Mouse (Mus musculus) cerebellum, adult 2 months (tissue): Measurements from ENCODE around the gene Tex50. TPM values are rescaled to one million over a fixed set of nuclear protein-coding genes. Genes with fewer than 3 reads are reported as not detected.

Experiments
- DNase-seq, 2 experiments: peaks; one replicate each; pipeline ENCODE4 v3.0.0; 2021
- H3K27ac ChIP-seq: fragments of 200-500 bp; 2 replicates; pipeline ENCODE4 v1.5.1; 2012; ENCODE audit warnings: low read length, control low read depth, inconsistent platforms; ENCODE audit not compliant: insufficient read depth
- H3K27me3 ChIP-seq: fragments of 200-500 bp; 2 replicates; pipeline ENCODE4 v1.6.1; 2012; ENCODE audit warnings: inconsistent platforms, mild to moderate bottlenecking, low read length, moderate library complexity; ENCODE audit not compliant: control insufficient read depth, insufficient read depth
- H3K4me1 ChIP-seq: fragments of 200-500 bp; 2 replicates; pipeline ENCODE4 v1.6.1; 2011; ENCODE audit warnings: low read length; ENCODE audit not compliant: control insufficient read depth, insufficient read depth
- H3K4me3 ChIP-seq: fragments of 200-500 bp; replicated peaks from 2 replicates; pipeline ENCODE3; 2011; ENCODE audit warnings: mild to moderate bottlenecking, low read depth, low read length, control low read depth; ENCODE audit not compliant: insufficient read depth
- CTCF ChIP-seq: fragments of 200-500 bp; IDR thresholded peaks from 2 replicates; pipeline ENCODE4 v1.5.1; 2011; ENCODE audit warnings: low read depth, mild to moderate bottlenecking, control low read depth, low read length, moderate library complexity, borderline replicate concordance; ENCODE audit not compliant: insufficient read depth
- POLR2A ChIP-seq: fragments of 200-500 bp; IDR thresholded peaks from 2 replicates; pipeline ENCODE4 v1.6.1; 2011; ENCODE audit warnings: low read length, control low read depth, borderline replicate concordance; ENCODE audit not compliant: insufficient read depth
- WGBS: fragments of 180-500 bp; shearing (Covaris S2); methylation state at CpG from one replicate; pipeline ENCODE4 v1.1.7; 2018; 5-methylcytosine and 5-hydroxymethylcytosine counted together
- polyA plus RNA-seq: library from polyadenylated mRNA; depleted of rRNA; stranded (reverse); fragments of >200 nt; gene quantifications from 2 replicates; pipeline ENCODE4 v1.2.3, GENCODE M21; 2012; rRNA removed

Gene Tex50
- polyA plus RNA-seq, 1 experiment: not detected

GRCm38 (mm10) chr1:161109216-161109615 lies 49.9 kb downstream of the Tex50 start:
- Histone ChIP-seq H3K27ac (no peak overlapping the region), H3K4me3 (no peak overlapping the region), H3K27me3 (no peaks in the 10 kb centered on the region), H3K4me1 (no peaks in the 10 kb centered on the region)
- WGBS: 39% methylated on average over 8 of the region's 8 CpGs
- DNase-seq: peak in 1 of 2 experiments; percentile 12
- TF ChIP-seq POLR2A (no peak), CTCF (no peak)

Other genes with a start within 250 kb of the Tex50 start
- gene Serpinc1, start 180.7 kb downstream of the Tex50 start, polyA plus RNA-seq: 0.18 and 0.30 TPM in 2 replicates
- gene Zbtb37, start 124.5 kb downstream of the Tex50 start, polyA plus RNA-seq: 5.0 and 5.5 TPM in 2 replicates
- gene Dars2, start 88.7 kb downstream of the Tex50 start, polyA plus RNA-seq: 20.2 and 21.2 TPM in 2 replicates
- gene Cenpl, start 88.6 kb downstream of the Tex50 start, polyA plus RNA-seq: 1.6 and 1.9 TPM in 2 replicates
- gene Klhl20, start 27.8 kb downstream of the Tex50 start, polyA plus RNA-seq: 19.5 and 20.3 TPM in 2 replicates
- gene Ankrd45, start 16.6 kb downstream of the Tex50 start, polyA plus RNA-seq: 10.9 and 14.3 TPM in 2 replicates
- 301 and 339 TPM in 2 replicates for gene Prdx6, start 91.9 kb upstream of the Tex50 start, polyA plus RNA-seq
- gene Tnfsf4, start 236.1 kb upstream of the Tex50 start, polyA plus RNA-seq: not detected in 2 replicates